Mouse (Mus musculus): ENCODE results near the gene Prss57. TPM values are rescaled to one million over a fixed set of nuclear protein-coding genes. Genes with fewer than 3 reads are reported as not detected.
A peak's percentile ranks its signal among the peaks of the same experiment; 100 is the strongest.

Prss57 gene
- polyA plus RNA-seq, 1 experiment from 2014 or later: 6.3 TPM

- Histone ChIP-seq H3K4me1 (ENCODE audit: control insufficient read depth, low read depth, low read length) (peaks cover 19% of the 10 kb centered on the region), H3K4me3 (ENCODE audit: low read depth, low read length) (peak overlapping the region; percentile 72), H3K36me3 (ENCODE audit: control insufficient read depth, insufficient read depth) (peaks cover 12% of the 10 kb centered on the region), H3K4me2 (ENCODE audit: low read depth, low read length) (peak overlapping the region; percentile 82), H3K9ac (ENCODE audit: low read depth, low read length) (no peak overlapping the region; the same call in 1 of the 2 replicates), H3K27ac (ENCODE audit: low read length) (no peak overlapping the region), H3K9me3 (replicated peaks; ENCODE audit: control insufficient read depth, low read length) (no peaks in the 10 kb centered on the region), H3K27me3 (ENCODE audit: control insufficient read depth, insufficient read depth, low read depth, low read length) (no peaks in the 10 kb centered on the region)
- 82% methylated on average over 3 of the region's 3 CpGs for WGBS (ENCODE audit: insufficient replicate concordance)
- no peak for ATAC-seq (ENCODE audit: low read depth)
These were observed 45.4 kb downstream of the Prss57 start for GRCm38 (mm10) chr10:79745411-79745810.

- no peaks in the 10 kb centered on the region for H3K27me3 ChIP-seq (ENCODE audit: control insufficient read depth, insufficient read depth, low read depth, low read length)
- no peak for ATAC-seq (ENCODE audit: low read depth)
- no peak overlapping the region for H3K9ac ChIP-seq (ENCODE audit: low read depth, low read length)
- no peaks in the 10 kb centered on the region for H3K9me3 ChIP-seq (replicated peaks; ENCODE audit: control insufficient read depth, low read length)
- H3K36me3 ChIP-seq (ENCODE audit: control insufficient read depth, insufficient read depth): peaks cover 28% of the 10 kb centered on the region
- H3K4me2 ChIP-seq (ENCODE audit: low read depth, low read length): no peak overlapping the region
- no peak overlapping the region for H3K27ac ChIP-seq (ENCODE audit: low read length)
- H3K4me3 ChIP-seq (ENCODE audit: low read depth, low read length): no peak overlapping the region
- 78% methylated on average over 15 of the region's 15 CpGs for WGBS (ENCODE audit: insufficient replicate concordance)
- peaks cover 16% of the 10 kb centered on the region for H3K4me1 ChIP-seq (ENCODE audit: control insufficient read depth, low read depth, low read length)
These were observed 47.0 kb downstream of the Prss57 start for GRCm38 (mm10) chr10:79743650-79744365.

- no peak for ATAC-seq (ENCODE audit: low read depth)
- peaks cover 29% of the 10 kb centered on the region for H3K36me3 ChIP-seq (ENCODE audit: control insufficient read depth, insufficient read depth)
- H3K9ac ChIP-seq (ENCODE audit: low read depth, low read length): no peak overlapping the region
These were observed 47.6 kb downstream of the Prss57 start for GRCm38 (mm10) chr10:79743161-79743560.

GRCm38 (mm10) chr10:79740863-79741262 is 49.9 kb downstream of the Prss57 start:
- Histone ChIP-seq H3K4me3 (ENCODE audit: low read depth, low read length) (no peak overlapping the region), H3K4me2 (ENCODE audit: low read depth, low read length) (no peak overlapping the region), H3K27ac (ENCODE audit: low read length) (no peak overlapping the region), H3K27me3 (ENCODE audit: control insufficient read depth, insufficient read depth, low read depth, low read length) (no peaks in the 10 kb centered on the region), H3K9ac (ENCODE audit: low read depth, low read length) (no peak overlapping the region), H3K4me1 (ENCODE audit: control insufficient read depth, low read depth, low read length) (peaks cover 8% of the 10 kb centered on the region), H3K36me3 (ENCODE audit: control insufficient read depth, insufficient read depth) (peaks cover 51% of the 10 kb centered on the region), H3K9me3 (replicated peaks; ENCODE audit: control insufficient read depth, low read length) (no peaks in the 10 kb centered on the region)
- no peak for ATAC-seq (ENCODE audit: low read depth)
- WGBS (ENCODE audit: insufficient replicate concordance): 78% methylated on average over 11 of the region's 11 CpGs

More at GRCm38 (mm10) chr10:79743161-79743560, 47.6 kb downstream of the Prss57 start:
- Histone ChIP-seq H3K27ac (ENCODE audit: low read length) (no peak overlapping the region), H3K27me3 (ENCODE audit: control insufficient read depth, insufficient read depth, low read depth, low read length) (no peaks in the 10 kb centered on the region), H3K9me3 (replicated peaks; ENCODE audit: control insufficient read depth, low read length) (no peaks in the 10 kb centered on the region), H3K4me3 (ENCODE audit: low read depth, low read length) (no peak overlapping the region), H3K4me2 (ENCODE audit: low read depth, low read length) (no peak overlapping the region), H3K4me1 (ENCODE audit: control insufficient read depth, low read depth, low read length) (peaks cover 16% of the 10 kb centered on the region)
- whole genome bisulfite sequencing (ENCODE audit: insufficient replicate concordance): 82% methylated on average over 11 of the region's 11 CpGs

GRCm38 (mm10) chr10:79739234-79739633 is 51.5 kb downstream of the Prss57 start:
- H3K27me3 ChIP-seq (ENCODE audit: control insufficient read depth, insufficient read depth, low read depth, low read length): no peaks in the 10 kb centered on the region
- WGBS (ENCODE audit: insufficient replicate concordance): 89% methylated on average over 28 of the region's 28 CpGs
- H3K27ac ChIP-seq (ENCODE audit: low read length): no peak overlapping the region
- no peak overlapping the region for H3K4me3 ChIP-seq (ENCODE audit: low read depth, low read length)
- H3K36me3 ChIP-seq (ENCODE audit: control insufficient read depth, insufficient read depth): peaks cover 53% of the 10 kb centered on the region
- no peak overlapping the region for H3K9ac ChIP-seq (ENCODE audit: low read depth, low read length)
- ATAC-seq (ENCODE audit: low read depth): no peak
- no peak overlapping the region for H3K4me2 ChIP-seq (ENCODE audit: low read depth, low read length)
- H3K9me3 ChIP-seq (replicated peaks; ENCODE audit: control insufficient read depth, low read length): no peaks in the 10 kb centered on the region
- H3K4me1 ChIP-seq (ENCODE audit: control insufficient read depth, low read depth, low read length): no peaks in the 10 kb centered on the region

- Histone ChIP-seq H3K4me1 (ENCODE audit: control insufficient read depth, low read depth, low read length) (no peaks in the 10 kb centered on the region), H3K9me3 (replicated peaks; ENCODE audit: control insufficient read depth, low read length) (no peaks in the 10 kb centered on the region), H3K4me2 (ENCODE audit: low read depth, low read length) (no peak overlapping the region), H3K36me3 (ENCODE audit: control insufficient read depth, insufficient read depth) (peaks cover 51% of the 10 kb centered on the region), H3K27ac (ENCODE audit: low read length) (no peak overlapping the region), H3K9ac (ENCODE audit: low read depth, low read length) (no peak overlapping the region), H3K27me3 (ENCODE audit: control insufficient read depth, insufficient read depth, low read depth, low read length) (no peaks in the 10 kb centered on the region), H3K4me3 (ENCODE audit: low read depth, low read length) (no peak overlapping the region)
- no peak for ATAC-seq (ENCODE audit: low read depth)
- 83% methylated on average over 10 of the region's 10 CpGs for WGBS (ENCODE audit: insufficient replicate concordance)
These were observed 52.5 kb downstream of the Prss57 start for GRCm38 (mm10) chr10:79738259-79738658.

GRCm38 (mm10) chr10:79736706-79737105 is 54.1 kb downstream of the Prss57 start:
- WGBS (ENCODE audit: insufficient replicate concordance): 82% methylated on average over 14 of the region's 14 CpGs
- ATAC-seq (ENCODE audit: low read depth): no peak
- no peaks in the 10 kb centered on the region for H3K9me3 ChIP-seq (replicated peaks; ENCODE audit: control insufficient read depth, low read length)

GRCm38 (mm10) chr10:79735361-79735760 is 55.4 kb downstream of the Prss57 start:
- Histone ChIP-seq H3K27me3 (ENCODE audit: control insufficient read depth, insufficient read depth, low read depth, low read length) (no peaks in the 10 kb centered on the region), H3K4me2 (ENCODE audit: low read depth, low read length) (no peak overlapping the region), H3K9me3 (replicated peaks; ENCODE audit: control insufficient read depth, low read length) (no peaks in the 10 kb centered on the region), H3K4me1 (ENCODE audit: control insufficient read depth, low read depth, low read length) (no peaks in the 10 kb centered on the region), H3K27ac (ENCODE audit: low read length) (no peak overlapping the region), H3K36me3 (ENCODE audit: control insufficient read depth, insufficient read depth) (peaks cover 41% of the 10 kb centered on the region), H3K4me3 (ENCODE audit: low read depth, low read length) (no peak overlapping the region), H3K9ac (ENCODE audit: low read depth, low read length) (no peak overlapping the region)
- no peak for ATAC-seq (ENCODE audit: low read depth)
- WGBS (ENCODE audit: insufficient replicate concordance): 62% methylated on average over 48 of the region's 52 CpGs

More at GRCm38 (mm10) chr10:79736706-79737105, 54.1 kb downstream of the Prss57 start:
- no peak overlapping the region for H3K4me2 ChIP-seq (ENCODE audit: low read depth, low read length)
- H3K27ac ChIP-seq (ENCODE audit: low read length): no peak overlapping the region
- H3K4me1 ChIP-seq (ENCODE audit: control insufficient read depth, low read depth, low read length): no peaks in the 10 kb centered on the region
- peaks cover 48% of the 10 kb centered on the region for H3K36me3 ChIP-seq (ENCODE audit: control insufficient read depth, insufficient read depth)
- H3K9ac ChIP-seq (ENCODE audit: low read depth, low read length): no peak overlapping the region
- no peak overlapping the region for H3K4me3 ChIP-seq (ENCODE audit: low read depth, low read length)
- no peaks in the 10 kb centered on the region for H3K27me3 ChIP-seq (ENCODE audit: control insufficient read depth, insufficient read depth, low read depth, low read length)

- H3K36me3 ChIP-seq (ENCODE audit: control insufficient read depth, insufficient read depth): peaks cover 26% of the 10 kb centered on the region
- WGBS (ENCODE audit: insufficient replicate concordance): 90% methylated on average over 15 of the region's 15 CpGs
- H3K9me3 ChIP-seq (replicated peaks; ENCODE audit: control insufficient read depth, low read length): no peaks in the 10 kb centered on the region
- no peak overlapping the region for H3K9ac ChIP-seq (ENCODE audit: low read depth, low read length)
- no peak for ATAC-seq (ENCODE audit: low read depth)
- no peak overlapping the region for H3K4me2 ChIP-seq (ENCODE audit: low read depth, low read length)
- no peak overlapping the region for H3K27ac ChIP-seq (ENCODE audit: low read length)
- H3K4me1 ChIP-seq (ENCODE audit: control insufficient read depth, low read depth, low read length): no peaks in the 10 kb centered on the region
- no peaks in the 10 kb centered on the region for H3K27me3 ChIP-seq (ENCODE audit: control insufficient read depth, insufficient read depth, low read depth, low read length)
- no peak overlapping the region for H3K4me3 ChIP-seq (ENCODE audit: low read depth, low read length)
These were observed 56.9 kb downstream of the Prss57 start for GRCm38 (mm10) chr10:79733847-79734246.

Measured in liver, embryonic 16.5 days (tissue).